Mouse (Mus musculus): ENCODE results near the gene Zfp697. TPM values are rescaled to one million over a fixed set of nuclear protein-coding genes. Genes with fewer than 3 reads are reported as not detected.

Zfp697 gene
- 1.3 and 1.7 TPM in 2 replicates for polyA plus RNA-seq (2012; rRNA removed)

DNA sequence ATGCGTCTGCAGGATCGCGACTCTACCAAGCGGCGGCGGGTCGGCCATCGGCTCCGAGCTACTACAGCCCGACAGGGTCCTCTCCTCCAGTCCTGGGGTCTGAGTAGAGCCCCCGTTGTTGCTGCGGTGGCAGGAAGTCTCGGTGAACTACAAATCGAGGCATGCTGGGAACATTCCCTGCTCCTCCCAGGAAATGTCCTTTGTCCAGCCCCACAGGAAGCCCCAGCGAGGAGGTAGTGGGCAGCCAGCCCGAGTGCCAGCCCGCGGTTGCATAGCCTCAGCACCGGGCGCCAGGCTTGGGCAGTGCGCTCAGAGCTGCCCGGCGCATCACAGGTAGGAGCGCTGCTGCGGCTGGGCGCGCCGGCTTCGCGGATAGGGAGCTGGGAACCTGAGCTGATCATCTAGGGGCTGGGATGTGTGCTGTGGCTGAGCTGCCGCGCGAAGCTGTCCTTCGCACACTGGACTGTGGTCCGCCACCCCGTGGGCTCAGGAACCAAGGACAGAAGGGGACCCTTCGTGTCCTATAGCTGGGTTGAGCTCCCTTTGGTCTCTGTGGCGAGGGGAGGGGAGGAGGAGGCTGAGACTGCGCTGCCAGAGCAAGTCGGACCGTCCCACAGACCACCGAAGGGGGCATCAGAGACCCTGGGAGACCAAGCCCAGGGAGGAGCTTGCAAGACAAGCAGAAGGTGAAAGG is at the start of gene Zfp697:
Gene Zfp697, plus strand, starts transcription at position 216 of the 694 bp plus-strand sequence.

DNA sequence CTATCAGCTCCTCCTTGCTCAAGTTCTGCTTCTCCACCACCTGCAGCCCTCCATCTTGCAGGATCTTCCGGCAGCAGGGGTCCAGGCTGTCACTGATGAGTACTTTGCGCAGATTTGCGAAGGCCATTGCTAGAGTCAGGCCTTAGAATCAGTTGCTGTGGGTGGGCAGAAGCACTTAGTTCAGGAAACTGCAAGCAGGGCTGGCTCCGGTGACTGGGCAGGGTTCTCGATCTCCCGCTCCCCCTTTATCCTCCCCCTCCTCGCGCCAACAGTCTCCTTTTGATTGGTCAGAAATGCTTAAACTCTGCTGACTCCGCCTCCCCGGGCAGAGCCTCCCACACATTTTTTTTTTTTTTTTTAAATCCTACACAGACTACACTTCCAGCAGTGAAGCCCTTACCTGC is 42.6 kb upstream of the Zfp697 start, which contains the start of gene Phgdh:
Gene Phgdh, minus strand, starts transcription at position 285 of the 404 bp plus-strand sequence.

DNA sequence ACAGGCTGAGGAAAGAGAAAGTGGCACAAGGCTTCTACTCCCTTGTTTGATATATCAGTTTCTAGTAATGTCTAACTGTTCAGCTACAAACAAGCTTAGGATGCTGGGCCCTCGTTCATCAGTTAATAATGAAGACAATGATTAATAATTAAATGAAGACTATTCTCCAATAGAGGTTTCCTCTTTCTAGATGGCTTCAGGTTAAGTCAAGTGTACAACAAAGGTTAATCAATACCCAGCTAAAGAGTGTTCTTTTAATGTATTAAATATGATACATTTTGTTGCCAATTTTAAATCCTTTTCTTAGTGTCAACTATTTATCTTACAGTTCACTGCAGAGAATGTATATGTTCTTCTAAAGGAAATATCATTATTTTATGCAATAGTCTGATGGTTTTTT is 74.8 kb downstream of the Zfp697 start, which contains the start of gene Gm4450:
Gene Gm4450, minus strand, starts transcription at position 101 of the 400 bp plus-strand sequence.

DNA sequence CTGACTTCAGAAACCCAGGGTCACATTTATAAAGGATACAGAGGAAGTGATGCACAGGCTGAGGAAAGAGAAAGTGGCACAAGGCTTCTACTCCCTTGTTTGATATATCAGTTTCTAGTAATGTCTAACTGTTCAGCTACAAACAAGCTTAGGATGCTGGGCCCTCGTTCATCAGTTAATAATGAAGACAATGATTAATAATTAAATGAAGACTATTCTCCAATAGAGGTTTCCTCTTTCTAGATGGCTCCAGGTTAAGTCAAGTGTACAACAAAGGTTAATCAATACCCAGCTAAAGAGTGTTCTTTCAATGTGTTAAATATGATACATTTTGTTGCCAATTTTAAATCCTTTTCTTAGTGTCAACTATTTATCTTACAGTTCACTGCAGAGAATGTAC is 128.2 kb downstream of the Zfp697 start, which contains the start of gene Hsd3b4:
Gene Hsd3b4, minus strand, starts transcription at position 101 of the 400 bp plus-strand sequence.

DNA sequence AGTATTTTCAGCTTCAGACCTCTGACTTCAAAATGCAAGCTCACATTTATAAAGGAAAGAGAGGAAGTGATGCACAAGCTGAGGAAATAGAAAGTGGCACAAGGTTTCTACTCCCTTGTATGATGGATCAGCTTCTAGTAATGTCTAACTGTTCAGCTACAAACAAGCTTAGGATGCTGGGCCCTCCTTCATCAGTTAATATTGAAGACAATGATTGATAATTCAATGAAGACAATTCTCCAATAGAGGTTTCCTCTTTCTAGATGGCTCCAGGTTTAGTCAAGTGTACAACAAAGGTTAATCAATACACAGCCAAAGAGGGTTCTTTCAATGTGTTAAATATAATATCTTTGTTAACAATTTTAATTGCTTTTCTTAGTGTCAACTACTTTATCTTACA is 206.4 kb downstream of the Zfp697 start, which contains the start of gene Gm10681:
Gene Gm10681, minus strand, starts transcription at position 101 of the 400 bp plus-strand sequence.

DNA sequence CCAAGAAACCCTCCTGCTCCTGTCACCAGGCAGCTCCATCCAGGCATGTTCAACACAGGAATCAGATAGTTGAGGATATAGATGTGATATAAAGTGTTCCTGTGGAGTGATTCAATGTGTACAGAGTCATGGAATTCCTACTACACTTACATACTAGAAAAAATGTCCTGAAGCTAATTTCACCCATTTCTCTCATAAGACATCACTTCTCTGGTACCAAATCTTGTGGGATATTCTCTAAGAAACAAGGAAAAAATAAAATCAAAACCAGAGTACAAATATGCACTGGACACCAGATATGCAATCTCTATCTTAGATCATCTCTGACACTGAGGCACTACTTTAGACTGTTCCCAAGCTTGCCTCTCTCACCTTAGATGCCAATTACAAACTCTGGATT is 247.9 kb downstream of the Zfp697 start, which contains the start of gene Hsd3b5:
Gene Hsd3b5, minus strand, starts transcription at position 101 of the 400 bp plus-strand sequence.

DNA sequence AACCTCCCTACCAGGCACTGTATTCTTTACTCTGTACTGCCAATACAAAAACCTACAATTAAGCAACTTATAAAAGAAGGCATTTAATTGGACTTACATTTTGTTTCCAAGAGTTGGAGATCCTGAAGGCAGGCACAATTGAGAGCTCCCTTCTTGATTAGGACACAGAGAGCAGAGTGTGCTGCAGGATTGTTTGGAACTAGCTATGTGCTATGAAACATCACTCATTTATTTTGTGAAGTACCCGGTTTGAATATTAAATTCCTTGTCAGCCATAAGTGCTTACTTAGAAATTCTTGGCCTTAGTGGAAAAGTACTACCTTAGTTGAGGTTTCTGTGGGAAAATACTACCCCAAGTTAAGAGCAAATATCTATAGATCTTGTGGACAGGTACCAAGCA is 342.1 kb downstream of the Zfp697 start, which contains the start of gene Hsd3b2:
Gene Hsd3b2, minus strand, starts transcription at position 168 of the 400 bp plus-strand sequence.

Other genes with a start within 250 kb of the Zfp697 start
- not detected in 2 replicates for gene Adam30, start 221.8 kb upstream of the Zfp697 start, polyA plus RNA-seq (2012; rRNA removed)
- not detected in 2 replicates for gene Reg4, start 160.3 kb upstream of the Zfp697 start, polyA plus RNA-seq (2012; rRNA removed)
- gene Hmgcs2, start 102.0 kb upstream of the Zfp697 start, polyA plus RNA-seq (2012; rRNA removed) = 33.3 and 35.9 TPM in 2 replicates
- 108 and 129 TPM in 2 replicates for gene Phgdh, start 42.5 kb upstream of the Zfp697 start, polyA plus RNA-seq (2012; rRNA removed)
- gene Gm4450, start 74.7 kb downstream of the Zfp697 start, polyA plus RNA-seq (2012; rRNA removed) = 0.02 TPM in 1 of 2 replicates, not detected in the other
- gene Hsd3b4, start 128.1 kb downstream of the Zfp697 start, polyA plus RNA-seq (2012; rRNA removed) = 0.10 and 0.14 TPM in 2 replicates
- 0.10 and 0.14 TPM in 2 replicates for gene Gm10681, start 206.3 kb downstream of the Zfp697 start, polyA plus RNA-seq (2012; rRNA removed)
- gene Hsd3b5, start 247.8 kb downstream of the Zfp697 start, polyA plus RNA-seq (2012; rRNA removed) = 0.11 and 0.12 TPM in 2 replicates

All from liver, embryonic 14 days (tissue).